Mouse (Mus musculus): ENCODE data around the gene Scel.

Scel gene

DNA sequence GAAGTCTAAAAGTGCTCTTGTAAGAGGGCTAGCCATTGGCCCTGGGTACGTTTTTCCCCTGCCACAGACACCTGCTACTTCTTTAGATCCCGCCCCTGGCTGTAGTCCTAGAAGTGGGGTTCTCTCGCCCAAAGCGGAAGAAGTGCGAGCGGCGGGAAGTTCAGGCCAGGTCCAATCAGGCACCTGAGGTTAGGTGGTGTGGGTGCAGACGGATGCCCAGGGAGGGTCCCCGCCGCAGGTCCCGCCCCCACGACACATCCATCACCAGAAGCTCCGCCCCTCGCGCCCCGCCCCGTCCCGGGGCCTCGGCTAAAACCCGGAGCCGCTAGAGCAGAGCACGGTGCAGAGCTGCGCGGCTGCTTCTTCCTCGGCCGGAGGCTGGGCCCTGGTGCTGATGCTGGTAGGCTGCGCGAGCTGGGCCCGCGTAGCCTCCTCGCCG, 136.8 kb downstream of the Scel start, which contains the start of gene Slain1:
Gene Slain1, plus strand, starts transcription at position 333 of the 439 bp plus-strand sequence.
- peak; percentile 94 to 96 for DNase-seq (ENCODE audit: low read depth in 2 of 2, low spot score in 2 of 2)

GRCm38 (mm10) chr14:103650413-103651101, 137.4 kb downstream of the Scel start:
- DNase-seq (ENCODE audit: low read depth in 2 of 2, low spot score in 2 of 2) = peak; percentile 59 to 72

- DNase-seq (ENCODE audit: low read depth in 2 of 2, low spot score in 2 of 2) = no peak
Observed at GRCm38 (mm10) chr14:103651106-103651505, 138.0 kb downstream of the Scel start.

DNA sequence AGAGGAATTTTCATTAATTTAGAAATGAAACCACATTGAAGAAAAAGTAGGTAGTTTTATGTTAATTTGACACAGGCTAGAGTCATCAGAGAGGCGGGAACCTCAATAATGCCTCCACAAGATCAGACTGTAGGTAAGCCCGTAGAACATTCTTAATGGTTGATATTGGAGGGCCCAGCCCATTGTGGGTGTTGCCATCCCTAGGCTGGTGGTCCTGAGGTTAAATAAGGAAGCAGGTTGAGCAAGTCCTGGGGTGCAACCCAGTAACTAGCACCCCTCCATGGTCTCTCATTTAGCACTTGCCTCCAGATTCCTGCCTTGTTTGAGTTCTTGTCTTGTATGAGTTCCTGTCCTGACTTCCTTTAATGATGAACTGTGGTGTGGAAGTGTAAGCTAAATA, 138.4 kb downstream of the Scel start:
- no peak for DNase-seq (ENCODE audit: low read depth in 2 of 2, low spot score in 2 of 2)

DNA sequence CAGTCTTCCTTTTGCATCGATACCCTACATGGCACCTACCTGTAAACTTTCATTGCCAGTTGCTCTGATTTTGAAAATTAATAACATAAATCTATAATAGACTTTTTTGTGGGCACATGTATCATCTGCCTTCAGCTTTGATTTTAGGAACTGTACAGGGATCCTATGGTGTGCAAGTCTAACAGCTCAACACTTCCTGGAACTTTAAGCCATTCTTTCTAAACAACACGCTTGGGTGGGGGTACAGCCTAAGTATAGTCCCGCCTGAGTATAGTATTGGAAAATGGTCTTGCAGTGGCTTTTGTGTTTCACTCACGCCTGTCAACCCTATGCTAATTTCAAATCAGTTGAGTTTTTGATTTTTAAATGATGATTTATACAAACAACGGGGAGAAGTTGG, 139.4 kb downstream of the Scel start:
- DNase-seq (ENCODE audit: low read depth in 2 of 2, low spot score in 2 of 2) = no peak

GRCm38 (mm10) chr14:103653800-103654199, 140.7 kb downstream of the Scel start:
- DNase-seq (ENCODE audit: low read depth in 2 of 2, low spot score in 2 of 2) = no peak

DNA sequence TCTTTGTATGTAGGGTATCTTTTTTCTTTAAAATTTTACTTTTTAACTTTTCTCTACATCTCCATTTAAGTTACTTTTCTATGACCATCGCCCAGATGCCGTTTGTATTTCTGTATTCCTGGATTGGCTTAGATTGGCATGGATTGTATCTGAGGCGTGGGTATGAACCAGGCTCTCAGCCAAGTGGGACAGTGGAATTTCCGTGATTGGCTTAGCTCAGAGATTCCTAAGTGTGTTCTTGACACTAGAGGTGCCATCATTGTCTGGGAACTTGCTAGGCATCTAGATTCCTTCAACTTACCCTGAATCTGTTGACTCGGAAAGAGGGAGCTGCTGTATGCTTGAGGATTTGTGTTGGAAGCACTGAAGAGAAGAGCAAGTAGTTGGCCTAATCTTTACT, 142.3 kb downstream of the Scel start:
- DNase-seq (ENCODE audit: low read depth in 2 of 2, low spot score in 2 of 2) = no peak

- no peak for DNase-seq (ENCODE audit: low read depth in 2 of 2, low spot score in 2 of 2)
Observed at GRCm38 (mm10) chr14:103657876-103658275, 144.7 kb downstream of the Scel start.
